Mouse (Mus musculus): ENCODE measurements at regions not wholly inside any gene's neighbourhood (a gene's known extent, or its start where the extent isn't known, plus 50 kb on each side); places are given as distances from the start of the nearest gene placed in this dataset.

DNA sequence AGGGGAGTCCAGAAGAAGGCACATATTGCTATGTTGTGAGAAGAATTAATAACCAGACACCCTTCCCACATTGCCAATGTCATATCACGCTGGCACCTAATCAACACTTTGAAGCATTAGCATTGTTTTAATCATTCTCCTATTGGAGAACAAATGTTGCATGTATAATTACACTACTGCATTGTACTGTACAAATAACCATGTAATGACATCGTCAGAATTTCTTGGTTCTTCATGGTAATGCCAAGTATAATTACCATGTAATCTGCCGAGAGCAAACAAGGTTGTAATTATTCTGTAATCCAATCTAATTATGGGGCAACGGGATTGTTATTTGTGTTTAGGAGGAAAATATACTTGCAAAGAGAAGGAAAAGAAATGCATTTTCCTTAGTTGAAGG lies 196.1 kb downstream of the Insig2 start:
- no peak for DNase-seq (ENCODE audit: extremely low spot score in 1 of 2, low spot score in 1 of 2)

- no peak for DNase-seq (ENCODE audit: extremely low spot score in 1 of 2, low spot score in 1 of 2)
These were observed 195.5 kb downstream of the Insig2 start for GRCm38 (mm10) chr1:121136846-121137245.

DNA sequence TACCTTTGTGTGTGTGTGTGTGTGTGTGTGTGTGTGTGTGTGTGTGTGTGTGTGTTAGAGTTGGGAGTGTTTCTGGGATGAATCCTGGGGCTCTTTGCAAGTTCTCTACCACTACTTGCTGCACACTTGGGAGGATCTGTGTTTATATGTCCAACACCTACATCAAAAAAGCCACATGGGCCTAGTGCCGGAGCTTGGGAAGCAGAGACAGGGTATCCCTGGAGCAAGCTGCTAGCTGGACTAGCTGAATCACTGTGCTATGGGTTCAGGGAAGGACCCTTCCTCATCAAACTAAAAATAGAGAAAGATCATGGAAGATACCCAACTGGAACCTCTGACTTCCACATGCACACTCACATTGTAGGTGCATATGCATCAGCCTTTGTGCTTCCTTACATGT lies 187.4 kb downstream of the Insig2 start:
- DNase-seq (ENCODE audit: extremely low spot score in 1 of 2, low spot score in 1 of 2) = no peak

DNA sequence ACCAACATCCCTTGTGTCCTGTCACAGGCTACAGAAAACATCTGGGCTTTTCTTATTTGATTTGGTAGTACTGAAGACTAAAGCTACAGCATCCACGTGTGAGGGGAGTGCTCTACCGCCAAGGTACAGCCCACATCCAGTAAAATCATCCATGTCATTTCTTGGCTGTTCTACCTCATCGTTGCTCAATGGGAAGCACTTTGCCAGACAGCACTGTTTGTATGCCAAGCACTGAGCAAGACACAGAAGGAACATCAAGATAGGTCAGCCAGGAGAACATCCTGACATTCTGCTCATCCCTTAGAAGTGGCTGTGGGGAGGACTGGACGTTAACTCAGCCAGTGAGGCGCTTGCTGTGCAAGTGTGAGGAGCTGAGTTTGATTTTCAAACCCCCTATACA lies 178.9 kb downstream of the Insig2 start:
- DNase-seq (ENCODE audit: extremely low spot score in 1 of 2, low spot score in 1 of 2) = no peak

GRCm38 (mm10) chr1:121154616-121155015 lies 177.8 kb downstream of the Insig2 start:
- no peak for DNase-seq (ENCODE audit: extremely low spot score in 1 of 2, low spot score in 1 of 2)

- DNase-seq (ENCODE audit: extremely low spot score in 1 of 2, low spot score in 1 of 2) = no peak
These were observed 163.7 kb downstream of the Insig2 start for GRCm38 (mm10) chr1:121168651-121169050.

- no peak for DNase-seq (ENCODE audit: extremely low spot score in 1 of 2, low spot score in 1 of 2)
These were observed 155.8 kb downstream of the Insig2 start for GRCm38 (mm10) chr1:121176541-121176940.

DNA sequence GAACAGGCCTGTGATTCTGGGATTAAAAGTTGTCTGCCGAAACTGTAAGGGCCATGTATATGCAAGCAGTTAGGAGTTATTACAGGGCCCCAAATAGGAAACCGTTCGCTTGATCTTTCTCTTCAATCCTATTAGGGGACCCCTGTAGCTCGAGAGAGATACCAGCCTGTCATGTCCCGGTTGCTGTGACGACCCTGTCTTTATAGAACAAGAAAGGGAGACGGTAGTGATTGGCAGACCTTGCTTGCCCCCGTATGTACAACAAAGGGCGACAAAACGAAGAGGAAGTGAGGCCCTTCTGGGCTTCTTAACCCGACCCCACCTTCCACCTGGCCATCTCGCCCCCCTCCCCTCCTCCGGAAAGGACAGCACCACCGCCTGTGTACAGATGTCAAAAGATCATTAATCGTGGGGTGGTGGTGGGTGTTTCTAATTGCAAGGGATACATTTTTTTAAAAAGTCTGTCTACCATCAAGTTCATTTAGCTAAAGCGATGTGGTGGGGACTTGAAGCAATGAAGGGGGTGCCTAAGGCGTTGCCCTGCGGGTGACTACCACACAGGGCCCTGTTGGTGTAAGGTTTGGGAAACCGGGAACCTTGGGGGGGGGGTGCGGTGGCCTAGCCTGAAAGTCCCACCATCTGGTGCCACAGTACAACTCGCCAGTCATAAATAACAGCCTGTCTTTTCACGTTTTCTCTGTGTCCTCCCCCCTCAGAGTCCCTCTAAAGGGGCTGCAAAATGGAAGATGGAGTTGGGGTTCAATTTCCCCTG lies 155.1 kb downstream of the Insig2 start:
- DNase-seq (ENCODE audit: extremely low spot score in 1 of 2, low spot score in 1 of 2) = no peak

- DNase-seq (ENCODE audit: extremely low spot score in 1 of 2, low spot score in 1 of 2) = no peak
These were observed 154.5 kb downstream of the Insig2 start for GRCm38 (mm10) chr1:121177908-121178311.

DNA sequence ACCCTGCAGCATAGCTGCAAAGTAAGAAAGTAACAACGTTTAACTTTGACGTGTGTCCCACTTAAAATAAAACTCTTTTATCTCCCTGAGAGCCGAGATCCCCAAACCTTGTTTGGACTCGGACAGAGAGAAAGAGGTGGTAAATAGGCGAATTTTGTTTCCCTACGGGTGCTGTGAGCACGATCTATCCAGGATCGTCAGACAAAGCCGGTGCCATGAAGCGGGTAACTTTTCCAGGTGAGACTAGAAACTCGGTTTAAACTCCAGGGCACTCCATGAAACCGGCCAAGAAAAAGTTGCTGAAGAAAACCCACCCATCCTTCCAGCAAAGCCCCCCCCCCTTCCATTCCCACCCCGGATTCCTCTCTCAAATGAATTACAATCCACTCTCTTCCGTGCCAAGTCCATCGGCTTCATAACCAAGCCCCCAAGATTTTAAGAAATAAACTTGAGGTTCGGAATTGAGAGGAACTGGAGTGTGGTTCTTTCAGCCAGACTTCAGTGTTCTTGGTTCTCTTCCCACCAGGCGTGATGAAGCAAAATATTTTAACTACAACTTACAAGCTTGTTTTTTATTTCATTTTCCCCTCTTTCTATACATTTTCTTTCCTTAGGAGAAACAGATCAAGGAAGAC lies 153.7 kb downstream of the Insig2 start:
- DNase-seq (ENCODE audit: extremely low spot score in 1 of 2, low spot score in 1 of 2) = no peak

GRCm38 (mm10) chr1:121180273-121181030 lies 151.9 kb downstream of the Insig2 start:
- peak; percentile 62 to 94 for DNase-seq (ENCODE audit: extremely low spot score in 1 of 2, low spot score in 1 of 2)

GRCm38 (mm10) chr1:121188895-121189294 lies 143.5 kb downstream of the Insig2 start:
- DNase-seq (ENCODE audit: extremely low spot score in 1 of 2, low spot score in 1 of 2) = no peak

- no peak for DNase-seq (ENCODE audit: extremely low spot score in 1 of 2, low spot score in 1 of 2)
These were observed 137.6 kb downstream of the Insig2 start for GRCm38 (mm10) chr1:121194800-121195199.

- DNase-seq (ENCODE audit: extremely low spot score in 1 of 2, low spot score in 1 of 2) = peak in 1 of 2 experiments; percentile 27
These were observed 116.5 kb downstream of the Insig2 start for GRCm38 (mm10) chr1:121215843-121216242.

DNA sequence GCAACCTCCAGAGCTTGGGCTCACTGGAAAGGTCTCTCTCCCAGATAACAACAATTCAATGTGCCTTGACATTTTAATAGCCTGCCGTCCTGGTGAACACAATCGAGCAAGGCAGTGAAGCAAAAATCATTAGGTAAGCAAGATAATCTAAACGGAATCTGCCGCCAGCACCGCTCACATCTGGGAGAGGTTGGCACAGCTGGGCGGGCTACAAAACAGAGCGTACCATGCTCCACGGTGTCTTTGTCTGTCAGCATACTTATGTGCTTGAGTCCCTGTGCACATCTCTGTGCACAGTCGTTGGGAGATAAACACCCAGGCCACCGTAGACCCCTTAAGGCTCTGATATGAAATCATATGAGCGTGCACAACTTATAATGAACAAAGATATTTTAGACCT lies 108.1 kb downstream of the Insig2 start:
- DNase-seq (ENCODE audit: extremely low spot score in 1 of 2, low spot score in 1 of 2) = no peak

DNA sequence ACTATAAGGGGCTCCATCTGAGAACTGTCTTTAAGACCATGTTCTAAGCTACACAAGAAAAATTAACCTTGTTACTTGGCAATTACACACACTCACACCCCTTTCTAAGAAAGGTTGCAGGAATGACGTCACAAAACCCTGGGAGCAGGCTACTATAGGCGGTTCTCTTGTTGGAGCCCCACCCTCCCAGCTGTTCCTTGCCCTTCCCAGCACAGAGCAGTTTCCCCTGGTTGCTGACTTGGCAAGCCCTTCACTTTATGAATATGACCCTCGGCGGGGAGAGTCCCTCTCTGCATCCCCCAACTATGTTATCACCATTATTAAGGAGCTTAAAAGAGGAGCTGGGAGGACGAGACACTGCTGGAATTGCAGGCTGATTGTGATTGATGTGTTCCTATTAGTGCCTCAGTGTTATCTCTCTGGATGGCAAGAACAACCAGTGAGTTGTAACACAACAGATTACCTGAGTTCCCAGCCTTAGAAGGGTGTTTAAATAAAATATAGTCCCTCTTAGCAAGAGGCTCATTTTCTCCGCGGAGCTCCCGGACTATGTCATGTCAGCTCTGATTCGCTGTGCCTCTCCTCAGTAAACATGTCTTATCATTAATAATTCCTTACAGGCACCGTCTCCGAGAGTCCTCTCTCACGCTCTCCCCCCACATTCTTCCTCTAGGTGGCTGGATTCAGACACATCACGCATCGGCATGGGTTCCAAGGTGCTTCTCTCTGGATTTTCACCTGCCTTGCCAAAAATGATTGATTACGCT lies 105.7 kb downstream of the Insig2 start:
- no peak for DNase-seq (ENCODE audit: extremely low spot score in 1 of 2, low spot score in 1 of 2)

- DNase-seq (ENCODE audit: extremely low spot score in 1 of 2, low spot score in 1 of 2) = no peak
These were observed 105.2 kb downstream of the Insig2 start for GRCm38 (mm10) chr1:121227233-121227594.

GRCm38 (mm10) chr1:121243576-121243975 lies 88.8 kb downstream of the Insig2 start:
- no peak for DNase-seq (ENCODE audit: extremely low spot score in 1 of 2, low spot score in 1 of 2)

DNA sequence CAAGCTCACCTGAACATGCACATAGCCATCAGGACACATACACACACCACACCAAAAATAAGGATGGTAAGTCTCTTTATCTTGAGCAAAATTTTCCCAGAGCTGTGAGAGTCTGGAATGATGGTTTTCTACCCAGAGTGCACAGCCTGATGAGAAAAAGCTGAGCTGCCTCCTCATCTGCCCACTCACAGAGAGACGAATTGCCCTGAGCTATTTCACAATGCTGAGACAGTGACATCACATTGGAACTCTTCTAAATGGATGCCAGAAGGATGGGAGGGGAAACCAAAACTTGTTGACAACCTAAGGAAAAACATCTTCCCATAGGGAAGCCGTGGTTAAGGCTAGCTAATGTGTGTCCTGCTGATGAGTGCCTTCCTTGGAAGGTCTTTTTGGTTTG lies 84.8 kb downstream of the Insig2 start:
- peak in 1 of 2 experiments; percentile 57 for DNase-seq (ENCODE audit: extremely low spot score in 1 of 2, low spot score in 1 of 2)

GRCm38 (mm10) chr1:121249081-121249480 lies 83.3 kb downstream of the Insig2 start:
- no peak for DNase-seq (ENCODE audit: extremely low spot score in 1 of 2, low spot score in 1 of 2)

DNA sequence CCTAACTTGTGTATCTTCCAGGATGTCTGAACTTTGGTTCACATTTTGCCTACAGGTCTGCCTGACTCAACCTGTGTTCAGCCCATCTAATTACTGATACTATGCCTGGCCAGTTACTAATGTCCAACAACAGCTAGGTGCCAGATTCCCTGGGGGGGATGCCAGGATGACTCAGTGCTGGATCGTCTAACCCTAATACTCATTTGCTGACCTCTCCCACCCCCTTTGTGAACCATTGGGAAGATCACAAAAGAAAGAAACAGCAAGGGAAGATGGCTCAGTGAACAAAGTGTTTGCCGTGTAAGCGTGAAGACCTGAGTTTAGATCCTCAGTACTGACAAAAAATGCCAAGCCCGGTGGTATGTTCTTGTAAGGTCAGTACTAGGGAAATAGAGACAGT lies 81.7 kb downstream of the Insig2 start:
- DNase-seq (ENCODE audit: extremely low spot score in 1 of 2, low spot score in 1 of 2) = no peak

Data from frontal cortex, adult 2 months (tissue).